Mouse (Mus musculus): Measurements from ENCODE around the gene Gm21190. TPM values are rescaled to one million over a fixed set of nuclear protein-coding genes. Genes with fewer than 3 reads are reported as not detected.
"Not testable (repeated sequence)": the region's sequence is repeated elsewhere in the genome, so short reads cannot be mapped to it uniquely, and the experiment has no call there.

Gm21190 gene
- total and polyA plus RNA-seq, 2 experiments from 2014 or later = not detected

DNA sequence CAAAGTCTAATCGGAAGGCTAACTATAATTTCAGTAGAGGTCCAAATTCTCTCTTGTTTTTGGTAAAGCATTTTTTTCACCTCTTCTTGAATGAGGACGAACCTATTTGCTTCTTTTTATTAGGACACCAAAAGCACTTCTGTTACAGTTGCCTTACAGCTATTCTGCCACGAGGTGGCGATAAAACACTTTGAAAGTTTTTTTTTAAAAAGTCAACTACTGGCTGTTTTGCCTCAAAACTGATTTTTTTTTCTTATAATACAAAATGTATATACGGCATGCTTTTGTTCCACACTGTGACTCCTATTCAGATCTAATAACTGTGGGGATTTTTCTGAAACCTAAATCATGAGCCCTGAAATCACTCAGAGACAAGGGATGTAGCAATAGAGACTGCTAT lies 8.6 kb downstream of the Gm21190 start:
- not testable (repeated sequence) for H3K9ac ChIP-seq (replicated peaks; ENCODE audit: low read length); H3K4me3 ChIP-seq (ENCODE audit: low read length); H3K36me3 ChIP-seq (ENCODE audit: insufficient read depth, low read length); H3K4me2 ChIP-seq (ENCODE audit: low read depth, low read length); DNase-seq (ENCODE audit: low spot score); H3K4me1 ChIP-seq (ENCODE audit: insufficient read depth, low read length); H3K27me3 ChIP-seq (ENCODE audit: insufficient read depth, low read length); H3K9me3 ChIP-seq (ENCODE audit: low read length); ATAC-seq; H3K27ac ChIP-seq
- TF ChIP-seq CTCF (IDR thresholded peaks at IDR 0.05; ENCODE audit: low read depth) = peak; percentile 40
- 29% methylated on average over 5 of the region's 5 CpGs for WGBS

DNA sequence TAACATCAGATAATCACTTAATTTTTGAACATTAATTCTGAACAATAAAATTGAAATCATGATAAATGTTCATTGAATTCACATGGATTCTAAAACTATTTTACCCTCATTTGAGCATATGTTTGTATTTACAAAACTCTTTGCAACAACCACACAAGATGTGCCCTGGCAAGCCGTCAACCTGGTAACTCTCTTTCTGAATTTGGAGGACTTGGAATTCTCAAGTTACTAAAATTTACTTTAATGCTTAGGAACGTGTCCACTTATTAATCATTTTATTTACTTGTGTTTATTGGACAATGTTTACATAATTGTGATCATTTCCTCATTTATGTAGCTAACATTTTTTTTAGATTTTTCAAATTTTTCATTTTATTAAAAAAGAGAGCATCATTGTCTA lies 11.9 kb downstream of the Gm21190 start:
- not testable (repeated sequence) for H3K4me3 ChIP-seq (ENCODE audit: low read length); H3K4me2 ChIP-seq (ENCODE audit: low read depth, low read length); H3K9me3 ChIP-seq (ENCODE audit: low read length); DNase-seq (ENCODE audit: low spot score); H3K4me1 ChIP-seq (ENCODE audit: insufficient read depth, low read length); ATAC-seq; H3K27ac ChIP-seq; H3K27me3 ChIP-seq (ENCODE audit: insufficient read depth, low read length); H3K36me3 ChIP-seq (ENCODE audit: insufficient read depth, low read length); H3K9ac ChIP-seq (replicated peaks; ENCODE audit: low read length)
- WGBS = 66% methylated on average over 2 of the region's 2 CpGs

DNA sequence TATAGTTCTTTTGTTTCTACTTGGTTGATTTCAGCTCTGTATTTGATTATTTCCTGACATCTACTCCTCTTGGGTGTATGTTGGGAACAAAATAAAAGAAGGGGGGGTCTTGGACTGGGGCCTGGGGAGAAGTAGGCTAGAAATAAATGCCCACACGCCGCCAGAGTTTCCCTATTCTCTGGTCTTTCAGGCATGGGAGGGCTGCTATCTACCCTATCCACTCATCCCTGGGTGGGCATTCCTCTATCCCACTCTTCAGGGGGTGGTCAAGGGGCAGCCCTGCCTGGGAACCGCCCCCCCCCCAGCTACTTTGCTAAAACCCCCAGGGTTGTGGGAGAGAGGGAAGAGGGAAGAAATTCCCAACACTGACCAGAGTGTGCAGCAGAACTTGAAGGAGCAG lies 16.8 kb downstream of the Gm21190 start:
- not testable (repeated sequence) for H3K4me2 ChIP-seq (ENCODE audit: low read depth, low read length); H3K27ac ChIP-seq; H3K9ac ChIP-seq (replicated peaks; ENCODE audit: low read length); DNase-seq (ENCODE audit: low spot score); H3K36me3 ChIP-seq (ENCODE audit: insufficient read depth, low read length); H3K4me1 ChIP-seq (ENCODE audit: insufficient read depth, low read length); H3K27me3 ChIP-seq (ENCODE audit: insufficient read depth, low read length); H3K4me3 ChIP-seq (ENCODE audit: low read length)
- peak; percentile 35; the same call in 1 of the 2 replicates for ATAC-seq
- 67% methylated on average over 3 of the region's 3 CpGs for WGBS
- peaks cover 26% of the 10 kb centered on the region for H3K9me3 ChIP-seq (ENCODE audit: low read length)

DNA sequence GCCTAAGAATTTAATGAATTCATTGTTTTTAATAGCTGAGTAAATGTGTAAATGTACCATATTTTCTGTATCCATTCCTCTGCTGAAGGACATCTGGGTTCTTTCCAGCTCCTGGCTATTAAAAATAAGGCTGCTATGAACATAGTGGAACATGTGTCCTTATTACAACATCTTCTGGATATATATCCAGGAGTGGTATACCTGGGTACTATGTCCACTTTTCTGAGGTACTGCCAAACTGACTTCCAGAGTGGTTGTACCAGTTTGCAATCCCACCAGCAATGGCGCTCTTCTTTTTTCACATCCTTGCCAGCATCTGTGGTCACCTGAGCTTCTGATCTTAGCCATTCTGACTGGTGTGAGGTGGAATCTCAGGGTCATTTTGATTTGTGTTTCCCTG lies 19.1 kb downstream of the Gm21190 start:
- not testable (repeated sequence) for H3K36me3 ChIP-seq (ENCODE audit: insufficient read depth, low read length); DNase-seq (ENCODE audit: low spot score); H3K4me1 ChIP-seq (ENCODE audit: insufficient read depth, low read length); H3K27ac ChIP-seq; H3K4me2 ChIP-seq (ENCODE audit: low read depth, low read length); H3K4me3 ChIP-seq (ENCODE audit: low read length); H3K9ac ChIP-seq (replicated peaks; ENCODE audit: low read length); H3K27me3 ChIP-seq (ENCODE audit: insufficient read depth, low read length); ATAC-seq
- peaks cover 38% of the 10 kb centered on the region for H3K9me3 ChIP-seq (ENCODE audit: low read length)
- 77% methylated on average over 1 of the region's 1 CpGs for WGBS

DNA sequence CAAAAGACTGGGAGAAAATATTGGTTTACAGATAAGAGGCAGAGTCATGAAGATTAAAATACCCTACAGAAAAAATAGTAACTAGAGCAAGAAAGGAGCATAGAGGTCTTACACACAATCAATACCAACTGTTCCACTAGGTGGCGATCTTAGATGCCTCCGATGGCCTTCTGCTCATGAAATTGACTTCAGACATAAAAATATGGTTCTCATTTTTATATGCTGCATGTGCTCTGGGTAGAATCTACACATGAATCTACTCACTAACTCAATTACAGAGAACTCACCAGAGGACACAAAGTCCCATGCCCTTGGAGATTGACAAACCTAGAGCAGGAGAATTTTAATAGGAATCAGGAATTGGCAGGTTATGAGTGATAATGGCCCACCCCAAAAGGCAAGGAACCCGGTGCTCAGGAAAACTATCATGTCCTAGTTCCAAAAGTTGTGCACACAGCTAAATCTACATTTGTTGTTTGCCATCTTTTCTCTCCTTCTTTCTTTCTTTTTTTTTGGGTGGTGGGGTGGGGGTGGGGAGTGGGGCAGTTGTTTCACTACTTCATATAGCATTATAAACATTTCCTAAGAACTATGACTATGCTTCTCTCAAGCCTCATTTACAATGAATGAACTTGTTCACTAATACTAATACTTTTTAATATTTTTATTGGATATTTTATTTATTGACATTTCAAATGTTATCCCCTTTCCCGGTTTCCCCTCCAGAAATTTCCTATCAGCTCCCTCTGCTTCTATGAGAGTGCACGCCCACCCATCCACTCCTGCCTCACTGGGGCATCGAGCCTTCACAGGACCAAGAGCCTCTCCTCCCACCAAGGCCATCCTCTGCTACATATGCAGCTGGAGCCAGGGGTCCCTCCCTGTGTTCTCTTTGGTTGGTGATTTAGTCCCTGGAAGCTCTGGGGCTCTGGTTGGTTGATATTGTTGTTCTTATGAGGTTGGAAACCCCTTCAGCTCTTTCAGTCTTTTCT lies 20.3 kb downstream of the Gm21190 start:
- WGBS = 64% methylated on average over 6 of the region's 6 CpGs

DNA sequence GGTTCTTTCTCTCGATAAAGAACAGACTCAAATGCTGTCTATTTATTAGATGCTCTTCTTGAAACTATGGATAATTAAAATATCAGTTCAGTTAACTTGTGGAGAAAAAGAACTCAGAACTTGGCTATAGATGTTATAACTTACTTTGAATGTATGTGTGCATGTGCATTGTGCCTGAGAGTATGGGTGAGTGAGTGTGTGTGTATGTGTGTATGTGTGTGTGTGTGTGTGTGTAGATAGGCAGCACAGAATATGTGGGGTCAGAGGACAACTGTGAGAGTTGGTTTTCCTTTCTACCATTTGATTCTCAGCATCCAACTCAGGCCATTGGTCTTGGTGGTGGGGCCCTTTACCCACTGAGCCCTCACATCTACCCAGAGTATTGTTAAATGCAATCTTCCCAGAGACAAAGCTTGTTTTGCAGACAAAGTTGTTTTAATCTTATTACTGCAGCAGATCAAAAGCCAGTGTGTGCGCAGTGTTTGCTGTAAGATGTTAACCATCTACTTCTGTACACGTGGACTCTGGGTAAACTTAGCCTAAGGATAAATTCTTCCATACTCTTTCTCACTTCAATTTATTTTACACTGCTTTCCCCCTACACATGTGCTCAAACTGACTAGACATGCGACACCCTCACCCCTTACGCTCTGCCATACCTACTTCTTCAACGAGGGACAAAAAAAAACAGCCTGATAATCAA lies 21.1 kb downstream of the Gm21190 start:
- DNase-seq (ENCODE audit: low spot score) = peak; percentile 36
- not testable (repeated sequence) for ATAC-seq
- 67% methylated on average over 6 of the region's 6 CpGs for WGBS

More for the DNA sequence above, 20.3 kb downstream of the Gm21190 start:
- ATAC-seq; DNase-seq (ENCODE audit: low spot score); H3K9ac ChIP-seq (replicated peaks; ENCODE audit: low read length); H3K27me3 ChIP-seq (ENCODE audit: insufficient read depth, low read length); H3K36me3 ChIP-seq (ENCODE audit: insufficient read depth, low read length); H3K4me2 ChIP-seq (ENCODE audit: low read depth, low read length); H3K27ac ChIP-seq; H3K4me1 ChIP-seq (ENCODE audit: insufficient read depth, low read length); H3K4me3 ChIP-seq (ENCODE audit: low read length): not testable (repeated sequence)
- H3K9me3 ChIP-seq (ENCODE audit: low read length) = peaks cover 38% of the 10 kb centered on the region

DNA sequence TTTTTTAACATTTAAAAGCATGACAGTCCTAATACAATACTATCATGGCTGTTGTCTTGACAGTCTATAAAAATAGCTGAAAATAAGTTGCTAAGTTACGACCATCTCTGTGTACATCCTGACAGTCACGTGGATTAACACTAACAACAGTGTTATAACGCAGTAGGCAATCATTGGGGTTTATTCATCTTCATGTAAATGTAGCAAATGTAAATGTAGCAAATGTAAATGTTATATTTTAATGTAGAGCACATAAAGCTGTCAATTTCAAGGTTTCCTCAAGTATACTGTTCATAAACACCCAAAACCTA lies 21.8 kb downstream of the Gm21190 start:
- peak; percentile 32; the same call in 1 of the 2 replicates for ATAC-seq
- DNase-seq (ENCODE audit: low spot score) = no peak
- Histone ChIP-seq H3K9me3 (ENCODE audit: low read length) (peaks cover 32% of the 10 kb centered on the region), H3K27ac (no peak overlapping the region), H3K9ac (replicated peaks; ENCODE audit: low read length) (no peak overlapping the region), H3K36me3 (ENCODE audit: insufficient read depth, low read length) (no peaks in the 10 kb centered on the region), H3K4me3 (ENCODE audit: low read length) (no peak overlapping the region), H3K4me1 (ENCODE audit: insufficient read depth, low read length) (no peaks in the 10 kb centered on the region), H3K27me3 (ENCODE audit: insufficient read depth, low read length) (no peaks in the 10 kb centered on the region), H3K4me2 (ENCODE audit: low read depth, low read length) (no peak overlapping the region)
- no peak for TF ChIP-seq CTCF (IDR thresholded peaks at IDR 0.05; ENCODE audit: low read depth)
- 67% methylated on average over 3 of the region's 3 CpGs for WGBS

More for the DNA sequence above, 21.1 kb downstream of the Gm21190 start:
- H3K27me3 ChIP-seq (ENCODE audit: insufficient read depth, low read length); H3K4me2 ChIP-seq (ENCODE audit: low read depth, low read length); H3K36me3 ChIP-seq (ENCODE audit: insufficient read depth, low read length); H3K4me3 ChIP-seq (ENCODE audit: low read length); H3K9ac ChIP-seq (replicated peaks; ENCODE audit: low read length); H3K27ac ChIP-seq; H3K4me1 ChIP-seq (ENCODE audit: insufficient read depth, low read length): not testable (repeated sequence)
- H3K9me3 ChIP-seq (ENCODE audit: low read length) = peaks cover 34% of the 10 kb centered on the region

Data from hindbrain, postnatal 0 days (tissue).